Mouse (Mus musculus): ENCODE results near the gene Htr2a. TPM values are rescaled to one million over a fixed set of nuclear protein-coding genes. Genes with fewer than 3 reads are reported as not detected.

Gene Htr2a
- polyA plus RNA-seq, 1 experiment from 2014 or later: 0.78 TPM

DNA sequence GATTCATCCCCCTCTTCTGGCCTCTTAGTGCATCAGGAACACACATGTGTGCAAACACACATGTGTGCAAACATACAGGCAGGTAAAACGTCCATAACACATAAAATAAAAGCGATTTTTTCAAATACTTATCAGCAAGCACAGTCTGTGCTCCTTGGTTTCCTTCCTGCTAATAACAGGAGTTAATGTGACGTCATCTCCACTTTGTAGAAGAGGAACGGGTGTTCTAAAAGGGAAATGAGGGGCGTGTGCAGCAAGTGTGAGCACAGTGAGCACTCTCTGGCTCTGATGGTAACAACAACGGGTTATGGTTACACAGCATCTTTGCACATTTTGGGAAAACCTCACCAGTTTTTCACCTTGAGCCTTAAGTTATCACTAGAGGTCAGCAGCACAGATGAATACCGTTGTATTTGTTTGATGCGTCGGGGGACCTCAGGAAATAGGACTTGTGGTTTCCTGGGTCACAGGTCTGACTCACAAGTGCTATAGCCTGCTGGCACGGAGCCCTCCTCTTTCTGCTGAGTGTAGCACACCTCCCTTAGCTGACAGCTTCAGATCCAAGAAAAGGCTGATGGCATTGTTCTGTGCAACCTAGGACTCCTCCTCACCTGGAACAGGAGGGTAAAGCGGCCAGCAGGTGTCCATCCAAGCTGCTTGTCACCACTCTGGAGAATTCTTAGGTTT lies 5.6 kb downstream of the Htr2a start:
- H3K4me1 ChIP-seq (replicated peaks; ENCODE audit: control insufficient read depth, insufficient read depth, low read length): peaks cover 11% of the 10 kb centered on the region; the same call in 1 of the 2 replicates
- H3K9me3 ChIP-seq (ENCODE audit: control insufficient read depth, low read length): no peaks in the 10 kb centered on the region
- H3K9ac ChIP-seq (ENCODE audit: low read length): no peak overlapping the region
- peak; percentile 46; the same call in 1 of the 2 replicates for ATAC-seq (ENCODE audit: low read depth)
- H3K27me3 ChIP-seq (ENCODE audit: control insufficient read depth, insufficient read depth, low read depth, low read length): no peaks in the 10 kb centered on the region; the same call in 1 of the 2 replicates
- no peak overlapping the region for H3K27ac ChIP-seq (ENCODE audit: low read length)
- no peaks in the 10 kb centered on the region for H3K36me3 ChIP-seq (ENCODE audit: control insufficient read depth, insufficient read depth, low read length)
- no peak overlapping the region for H3K4me3 ChIP-seq (ENCODE audit: low read length)
- no peak overlapping the region for H3K4me2 ChIP-seq (ENCODE audit: low read depth, low read length)
- WGBS: 33% methylated on average over 11 of the region's 11 CpGs

DNA sequence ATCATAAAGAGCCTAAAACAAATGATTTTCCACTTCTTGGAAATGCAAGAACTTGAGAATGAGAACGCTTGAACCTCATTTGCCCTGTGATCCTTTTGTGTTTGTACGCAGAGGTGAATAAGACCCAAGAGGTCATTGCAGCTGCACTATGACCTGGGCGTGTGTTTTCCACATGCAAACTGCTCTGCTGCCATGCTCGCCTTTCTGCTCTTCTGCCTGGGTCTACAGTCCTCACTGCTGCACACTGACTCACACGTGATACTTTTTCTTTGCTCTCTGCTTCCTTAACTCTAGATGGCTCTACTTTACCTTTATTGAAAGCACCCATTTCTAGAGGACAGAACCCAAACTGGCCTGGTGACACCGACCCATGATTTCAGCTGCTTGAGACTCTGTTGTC lies 9.4 kb downstream of the Htr2a start:
- no peak for ATAC-seq (ENCODE audit: low read depth)
- no peaks in the 10 kb centered on the region for H3K27me3 ChIP-seq (ENCODE audit: control insufficient read depth, insufficient read depth, low read depth, low read length)
- H3K4me3 ChIP-seq (ENCODE audit: low read length): no peak overlapping the region
- H3K27ac ChIP-seq (ENCODE audit: low read length): no peak overlapping the region
- H3K4me1 ChIP-seq (replicated peaks; ENCODE audit: control insufficient read depth, insufficient read depth, low read length): peaks cover 6% of the 10 kb centered on the region; the same call in 1 of the 2 replicates
- H3K9ac ChIP-seq (ENCODE audit: low read length): no peak overlapping the region
- 76% methylated on average over 6 of the region's 6 CpGs for WGBS
- H3K9me3 ChIP-seq (ENCODE audit: control insufficient read depth, low read length): no peaks in the 10 kb centered on the region
- no peak overlapping the region for H3K4me2 ChIP-seq (ENCODE audit: low read depth, low read length)
- H3K36me3 ChIP-seq (ENCODE audit: control insufficient read depth, insufficient read depth, low read length): no peaks in the 10 kb centered on the region

DNA sequence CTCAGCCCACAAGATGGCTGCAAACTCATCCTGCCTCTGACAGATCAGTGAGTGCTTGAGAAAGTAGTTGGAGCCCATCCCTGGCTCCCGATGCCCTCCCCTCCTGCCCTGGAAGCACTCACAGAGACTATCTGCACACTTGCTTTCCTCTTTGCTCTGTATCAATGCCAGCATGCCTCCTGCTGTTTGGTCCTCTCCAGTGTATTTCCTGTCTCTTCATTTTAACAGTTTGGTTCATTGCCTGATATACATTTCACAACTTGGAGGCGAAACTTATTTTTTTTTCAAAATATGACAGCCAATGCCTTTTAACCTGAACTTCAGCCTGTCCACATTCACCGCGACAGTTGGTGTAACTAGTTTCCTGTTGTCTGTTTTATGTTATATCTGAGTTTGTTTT lies 11.0 kb downstream of the Htr2a start:
- Histone ChIP-seq H3K9me3 (ENCODE audit: control insufficient read depth, low read length) (no peaks in the 10 kb centered on the region), H3K9ac (ENCODE audit: low read length) (no peak overlapping the region), H3K4me1 (replicated peaks; ENCODE audit: control insufficient read depth, insufficient read depth, low read length) (peaks cover 3% of the 10 kb centered on the region; the same call in 1 of the 2 replicates), H3K4me2 (ENCODE audit: low read depth, low read length) (no peak overlapping the region), H3K36me3 (ENCODE audit: control insufficient read depth, insufficient read depth, low read length) (no peaks in the 10 kb centered on the region), H3K27ac (ENCODE audit: low read length) (no peak overlapping the region), H3K4me3 (ENCODE audit: low read length) (no peak overlapping the region), H3K27me3 (ENCODE audit: control insufficient read depth, insufficient read depth, low read depth, low read length) (no peaks in the 10 kb centered on the region)
- WGBS: 58% methylated on average over 4 of the region's 4 CpGs
- no peak for ATAC-seq (ENCODE audit: low read depth)

DNA sequence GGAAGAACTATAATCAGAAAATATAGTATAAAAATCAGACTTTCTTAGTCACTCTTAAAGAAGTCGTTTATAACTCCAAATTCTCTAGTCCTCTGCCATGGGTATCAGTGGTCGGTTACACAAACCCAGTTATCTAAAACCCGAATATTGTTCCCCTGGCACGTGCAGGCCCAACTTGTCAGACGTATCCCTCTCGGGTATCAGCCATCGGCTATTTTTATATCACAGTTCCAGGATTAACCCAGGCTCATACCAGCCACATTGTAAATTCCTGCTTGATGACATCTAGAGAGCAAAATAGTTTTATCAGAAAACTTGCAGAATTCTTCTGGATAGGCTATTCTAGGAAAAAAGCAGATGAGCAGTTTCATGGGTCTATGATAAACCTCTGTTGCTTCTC lies 16.6 kb downstream of the Htr2a start:
- Histone ChIP-seq H3K4me1 (replicated peaks; ENCODE audit: control insufficient read depth, insufficient read depth, low read length) (no peaks in the 10 kb centered on the region), H3K27ac (ENCODE audit: low read length) (no peak overlapping the region), H3K36me3 (ENCODE audit: control insufficient read depth, insufficient read depth, low read length) (no peaks in the 10 kb centered on the region), H3K4me3 (ENCODE audit: low read length) (no peak overlapping the region), H3K9ac (ENCODE audit: low read length) (no peak overlapping the region), H3K4me2 (ENCODE audit: low read depth, low read length) (no peak overlapping the region), H3K9me3 (ENCODE audit: control insufficient read depth, low read length) (no peaks in the 10 kb centered on the region), H3K27me3 (ENCODE audit: control insufficient read depth, insufficient read depth, low read depth, low read length) (no peaks in the 10 kb centered on the region)
- no peak for ATAC-seq (ENCODE audit: low read depth)
- 59% methylated on average over 7 of the region's 7 CpGs for WGBS

DNA sequence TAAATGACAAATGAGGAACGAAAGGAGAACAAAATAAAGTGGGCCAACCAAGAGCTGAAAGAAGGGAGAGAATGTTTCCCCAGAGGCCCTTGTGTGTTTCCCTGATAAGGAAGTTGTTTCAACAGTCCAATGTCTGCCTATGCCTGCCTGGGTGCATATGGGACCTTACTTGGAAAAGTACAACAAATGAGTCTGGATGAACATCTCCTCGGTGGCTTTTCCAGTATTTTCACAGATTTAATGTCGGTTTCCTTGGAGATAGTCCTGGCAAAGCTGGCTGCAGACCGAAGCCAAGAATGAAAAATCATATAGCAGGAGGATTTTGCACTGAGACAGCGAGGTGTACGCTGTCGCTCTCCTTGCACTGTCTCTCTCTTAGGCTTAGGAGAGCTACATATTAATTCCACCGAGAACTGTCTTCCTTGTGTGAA lies 18.8 kb downstream of the Htr2a start:
- H3K36me3 ChIP-seq (ENCODE audit: control insufficient read depth, insufficient read depth, low read length): no peaks in the 10 kb centered on the region
- no peaks in the 10 kb centered on the region for H3K9me3 ChIP-seq (ENCODE audit: control insufficient read depth, low read length)
- no peaks in the 10 kb centered on the region for H3K4me1 ChIP-seq (replicated peaks; ENCODE audit: control insufficient read depth, insufficient read depth, low read length)
- no peak overlapping the region for H3K4me3 ChIP-seq (ENCODE audit: low read length)
- ATAC-seq (ENCODE audit: low read depth): no peak
- H3K9ac ChIP-seq (ENCODE audit: low read length): no peak overlapping the region
- no peak overlapping the region for H3K27ac ChIP-seq (ENCODE audit: low read length)
- 60% methylated on average over 8 of the region's 8 CpGs for WGBS
- no peak overlapping the region for H3K4me2 ChIP-seq (ENCODE audit: low read depth, low read length)
- no peaks in the 10 kb centered on the region for H3K27me3 ChIP-seq (ENCODE audit: control insufficient read depth, insufficient read depth, low read depth, low read length)

DNA sequence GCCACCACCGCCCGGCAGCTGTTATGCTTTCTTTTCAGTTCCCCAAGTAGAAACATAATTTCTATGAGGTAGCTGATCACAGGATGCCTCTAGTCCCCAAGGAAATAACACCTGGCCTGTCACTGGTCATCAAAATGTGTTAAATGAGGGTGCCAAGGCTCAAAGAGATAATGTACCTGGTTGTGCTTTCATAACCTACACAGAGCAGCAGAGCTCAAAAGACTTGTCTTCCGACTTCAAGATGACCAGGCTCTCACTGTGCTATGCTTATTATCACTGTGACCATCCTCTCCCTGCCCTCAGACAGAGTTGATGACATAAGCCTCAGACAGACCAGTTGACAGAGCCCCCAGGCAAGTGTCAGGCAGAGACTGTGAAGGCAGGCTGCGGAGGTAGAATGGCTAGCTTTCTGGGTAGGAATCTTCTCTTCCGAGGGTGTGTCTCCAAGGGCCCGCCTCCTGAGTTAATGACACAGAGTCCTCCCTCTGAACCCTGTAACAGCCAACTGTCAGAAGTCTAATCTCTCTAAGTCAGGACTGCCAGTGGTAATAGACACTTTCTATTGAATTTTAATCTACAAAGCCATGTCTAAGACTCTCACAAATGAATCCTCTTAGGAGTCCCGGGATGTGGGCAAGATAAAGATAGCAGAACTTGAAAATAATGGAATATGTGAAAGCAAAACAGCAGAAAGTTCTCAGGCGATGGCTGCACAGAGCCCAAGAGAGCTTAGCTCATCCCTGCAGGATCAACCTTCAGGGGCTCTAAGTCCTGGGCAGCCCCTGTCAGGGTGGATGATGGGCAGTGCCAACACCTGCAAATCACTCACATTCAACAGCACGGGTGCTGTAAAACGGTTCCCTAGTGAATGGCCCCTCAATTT lies 31.7 kb downstream of the Htr2a start:
- H3K9ac ChIP-seq (ENCODE audit: low read length): no peak overlapping the region
- H3K27me3 ChIP-seq (ENCODE audit: control insufficient read depth, insufficient read depth, low read depth, low read length): no peaks in the 10 kb centered on the region
- no peak overlapping the region for H3K4me2 ChIP-seq (ENCODE audit: low read depth, low read length)
- ATAC-seq (ENCODE audit: low read depth): no peak
- H3K36me3 ChIP-seq (ENCODE audit: control insufficient read depth, insufficient read depth, low read length): no peaks in the 10 kb centered on the region
- H3K27ac ChIP-seq (ENCODE audit: low read length): no peak overlapping the region
- WGBS: 68% methylated on average over 10 of the region's 10 CpGs
- H3K4me3 ChIP-seq (ENCODE audit: low read length): no peak overlapping the region
- H3K4me1 ChIP-seq (replicated peaks; ENCODE audit: control insufficient read depth, insufficient read depth, low read length): no peaks in the 10 kb centered on the region
- no peaks in the 10 kb centered on the region for H3K9me3 ChIP-seq (ENCODE audit: control insufficient read depth, low read length)

DNA sequence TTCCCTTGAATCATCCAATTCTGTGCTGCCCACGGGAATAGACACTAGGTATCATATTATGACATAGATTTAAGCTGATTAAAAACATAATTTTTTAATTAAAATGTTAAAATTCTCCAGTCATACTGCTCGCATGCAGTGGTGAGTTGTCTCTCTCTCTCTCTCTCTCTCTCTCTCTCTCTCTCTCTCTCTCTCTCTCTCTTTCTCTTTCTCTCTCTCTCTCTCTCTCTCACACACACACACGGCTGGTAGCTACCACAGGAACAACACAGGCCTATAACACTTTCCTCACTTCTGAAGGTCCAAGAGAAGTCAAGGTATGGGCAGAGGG lies 32.3 kb downstream of the Htr2a start:
- Histone ChIP-seq H3K4me3 (ENCODE audit: low read length) (no peak overlapping the region), H3K27me3 (ENCODE audit: control insufficient read depth, insufficient read depth, low read depth, low read length) (no peaks in the 10 kb centered on the region), H3K36me3 (ENCODE audit: control insufficient read depth, insufficient read depth, low read length) (no peaks in the 10 kb centered on the region), H3K4me2 (ENCODE audit: low read depth, low read length) (no peak overlapping the region), H3K27ac (ENCODE audit: low read length) (no peak overlapping the region), H3K4me1 (replicated peaks; ENCODE audit: control insufficient read depth, insufficient read depth, low read length) (no peaks in the 10 kb centered on the region), H3K9ac (ENCODE audit: low read length) (no peak overlapping the region), H3K9me3 (ENCODE audit: control insufficient read depth, low read length) (no peaks in the 10 kb centered on the region)
- 71% methylated on average over 3 of the region's 3 CpGs for WGBS
- ATAC-seq (ENCODE audit: low read depth): no peak

DNA sequence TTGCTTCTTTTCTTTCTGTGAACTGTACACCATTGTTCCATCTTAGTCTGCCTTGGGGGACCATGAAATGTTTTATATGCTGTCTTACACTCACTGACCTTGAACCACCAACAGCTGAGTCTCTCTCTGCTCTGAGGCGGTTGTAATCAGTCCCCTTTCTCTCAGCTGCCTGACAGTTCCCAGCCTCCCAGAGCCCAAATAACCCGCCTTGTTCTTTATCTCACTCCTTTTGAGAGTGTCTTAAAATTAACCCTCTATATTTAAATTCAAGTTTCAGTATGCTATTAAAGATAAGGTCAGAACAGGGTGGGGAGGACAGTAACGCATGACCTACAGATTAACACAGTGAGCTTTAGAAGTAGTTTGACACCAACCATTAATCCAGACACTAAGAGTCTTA lies 32.9 kb downstream of the Htr2a start:
- Histone ChIP-seq H3K4me2 (ENCODE audit: low read depth, low read length) (no peak overlapping the region), H3K4me3 (ENCODE audit: low read length) (no peak overlapping the region), H3K27ac (ENCODE audit: low read length) (no peak overlapping the region), H3K36me3 (ENCODE audit: control insufficient read depth, insufficient read depth, low read length) (no peaks in the 10 kb centered on the region), H3K27me3 (ENCODE audit: control insufficient read depth, insufficient read depth, low read depth, low read length) (no peaks in the 10 kb centered on the region), H3K9me3 (ENCODE audit: control insufficient read depth, low read length) (no peaks in the 10 kb centered on the region), H3K9ac (ENCODE audit: low read length) (no peak overlapping the region), H3K4me1 (replicated peaks; ENCODE audit: control insufficient read depth, insufficient read depth, low read length) (no peaks in the 10 kb centered on the region)
- ATAC-seq (ENCODE audit: low read depth): no peak
- 57% methylated on average over 3 of the region's 3 CpGs for WGBS

DNA sequence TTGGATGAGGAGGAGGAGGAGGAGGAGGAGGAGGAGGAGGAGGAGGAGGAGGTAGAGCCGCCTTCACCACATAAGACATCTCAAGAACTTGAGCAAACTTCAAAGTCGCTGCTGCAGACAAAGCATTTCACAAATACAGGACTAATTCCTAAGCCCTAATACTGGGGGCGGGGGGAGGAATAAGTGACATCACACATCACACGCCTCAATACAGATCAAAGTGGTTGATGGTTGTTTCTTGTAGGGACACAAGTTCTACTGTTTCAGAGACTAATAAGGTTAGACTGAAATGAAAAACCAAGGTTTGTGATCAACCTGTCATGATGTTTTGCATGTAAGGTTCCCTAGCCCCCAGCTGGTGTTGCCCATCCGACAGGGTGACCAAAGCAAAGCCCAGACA lies 39.2 kb downstream of the Htr2a start:
- no peaks in the 10 kb centered on the region for H3K27me3 ChIP-seq (ENCODE audit: control insufficient read depth, insufficient read depth, low read depth, low read length)
- WGBS: 67% methylated on average over 5 of the region's 5 CpGs
- H3K4me1 ChIP-seq (replicated peaks; ENCODE audit: control insufficient read depth, insufficient read depth, low read length): no peaks in the 10 kb centered on the region
- no peak overlapping the region for H3K4me3 ChIP-seq (ENCODE audit: low read length)
- no peaks in the 10 kb centered on the region for H3K36me3 ChIP-seq (ENCODE audit: control insufficient read depth, insufficient read depth, low read length)
- H3K9ac ChIP-seq (ENCODE audit: low read length): no peak overlapping the region
- no peak overlapping the region for H3K4me2 ChIP-seq (ENCODE audit: low read depth, low read length)
- no peak overlapping the region for H3K27ac ChIP-seq (ENCODE audit: low read length)
- no peaks in the 10 kb centered on the region for H3K9me3 ChIP-seq (ENCODE audit: control insufficient read depth, low read length)
- no peak for ATAC-seq (ENCODE audit: low read depth)

Data from lung, embryonic 16.5 days (tissue).